Mouse (Mus musculus): ENCODE data around the gene Aldh16a1.

DNA sequence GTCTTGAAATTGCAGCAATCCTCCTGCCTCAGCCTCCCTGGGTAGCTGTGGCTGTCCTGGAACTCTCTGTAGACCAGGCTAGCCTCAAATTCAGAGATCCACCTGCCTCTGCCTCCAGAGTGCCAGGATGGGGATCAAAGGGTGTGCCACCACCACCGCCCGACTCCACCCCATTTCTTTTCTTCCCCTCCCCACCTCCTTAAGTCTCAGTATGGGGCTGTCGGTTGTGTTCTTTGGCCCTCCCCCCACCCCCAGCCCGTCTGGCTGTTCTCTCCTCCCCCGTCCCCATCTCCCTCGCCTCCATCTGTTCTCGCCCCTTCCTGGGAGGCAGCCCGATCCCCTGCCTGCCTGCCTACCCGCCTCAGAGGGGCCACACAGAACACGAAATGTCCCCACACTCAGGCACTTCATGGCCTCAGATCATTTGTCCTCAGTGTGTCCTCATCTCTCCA, 12.6 kb upstream of the Aldh16a1 start:
- no peak for TF ChIP-seq CTCF (IDR thresholded peaks at IDR 0.05; ENCODE audit: low read depth)
- TF ChIP-seq EP300 (IDR thresholded peaks at IDR 0.05; ENCODE audit: low read depth) = no peak
